Mouse (Mus musculus): ENCODE results near the gene Serpini1. TPM values are rescaled to one million over a fixed set of nuclear protein-coding genes. Genes with fewer than 3 reads are reported as not detected.
"Not testable (repeated sequence)": the region's sequence is repeated elsewhere in the genome, so short reads cannot be mapped to it uniquely, and the experiment has no call there.

Gene Serpini1
- polyA plus RNA-seq, 1 experiment = 0.72 TPM

DNA sequence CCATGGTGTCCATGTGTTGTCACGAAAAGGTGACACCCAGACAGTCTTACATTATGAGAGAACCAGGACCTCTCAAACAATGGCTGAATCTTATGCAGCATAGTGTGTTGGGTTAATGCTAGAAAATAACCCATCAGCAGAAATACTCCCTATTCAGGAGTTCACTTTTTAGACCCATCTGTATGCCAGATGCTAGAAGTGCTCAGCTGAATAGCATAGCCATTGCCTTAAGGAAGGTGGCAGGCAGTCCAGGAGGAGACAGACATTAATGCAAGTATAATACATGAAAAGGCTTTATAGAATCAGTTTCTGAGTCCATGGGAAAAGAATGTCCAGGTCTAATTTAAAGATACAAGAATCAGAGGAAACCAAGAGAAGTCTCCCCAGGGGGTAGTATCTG is 75.9 kb downstream of the Serpini1 start:
- Histone ChIP-seq H3K4me3 (ENCODE audit: extremely low read depth, insufficient read depth, insufficient read length) (no peak overlapping the region), H3K4me1 (ENCODE audit: control insufficient read depth, insufficient read depth, insufficient read length) (peaks cover 9% of the 10 kb centered on the region; the same call in 1 of the 2 replicates), H3K27ac (ENCODE audit: insufficient read depth, low read length) (no peak overlapping the region), H3K27me3 (ENCODE audit: control insufficient read depth, insufficient read depth, low read length) (no peaks in the 10 kb centered on the region), H3K36me3 (ENCODE audit: control insufficient read depth, insufficient read depth, low read length) (no peaks in the 10 kb centered on the region)
- TF ChIP-seq POLR2A (IDR thresholded peaks at IDR 0.05; ENCODE audit: low read depth, low read length) (no peak), CTCF (IDR thresholded peaks at IDR 0.05; ENCODE audit: extremely low read depth, insufficient read depth, insufficient read length, insufficient replicate concordance) (no peak)
- no peak for DNase-seq (ENCODE audit: low read depth in 1 of 2, low spot score in 2 of 2)
- WGBS = 83% methylated on average over 1 of the region's 1 CpGs

DNA sequence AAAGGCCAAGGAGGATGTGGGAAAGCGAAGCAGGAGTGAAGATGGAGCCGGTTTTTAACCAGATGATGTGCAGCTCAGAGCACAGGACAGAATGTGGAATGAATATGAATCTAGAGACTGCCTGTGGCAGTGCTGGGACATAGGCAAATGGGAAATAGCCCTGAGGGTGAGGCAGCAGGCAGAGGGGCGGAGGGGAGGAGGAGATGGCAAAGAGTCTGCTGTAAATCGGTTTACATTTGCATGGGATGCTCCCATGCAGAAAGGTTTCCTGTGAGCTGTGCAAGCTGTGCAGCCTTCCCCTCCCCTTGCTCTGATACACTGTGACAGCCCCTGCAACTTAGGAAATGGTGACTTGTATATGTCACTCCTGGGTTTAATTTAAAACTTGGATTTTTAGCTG is 76.3 kb downstream of the Serpini1 start:
- 36% methylated on average over 4 of the region's 4 CpGs for WGBS
- Histone ChIP-seq H3K4me3 (ENCODE audit: extremely low read depth, insufficient read depth, insufficient read length) (no peak overlapping the region), H3K27me3 (ENCODE audit: control insufficient read depth, insufficient read depth, low read length) (no peaks in the 10 kb centered on the region), H3K27ac (ENCODE audit: insufficient read depth, low read length) (no peak overlapping the region), H3K4me1 (ENCODE audit: control insufficient read depth, insufficient read depth, insufficient read length) (peaks cover 9% of the 10 kb centered on the region; the same call in 1 of the 2 replicates), H3K36me3 (ENCODE audit: control insufficient read depth, insufficient read depth, low read length) (no peaks in the 10 kb centered on the region)
- TF ChIP-seq POLR2A (IDR thresholded peaks at IDR 0.05; ENCODE audit: low read depth, low read length) (no peak), CTCF (IDR thresholded peaks at IDR 0.05; ENCODE audit: extremely low read depth, insufficient read depth, insufficient read length, insufficient replicate concordance) (no peak)
- DNase-seq (ENCODE audit: low read depth in 1 of 2, low spot score in 2 of 2) = peak; percentile 11 to 48

GRCm38 (mm10) chr3:75635648-75636047 is 78.3 kb downstream of the Serpini1 start:
- H3K4me3 ChIP-seq (ENCODE audit: extremely low read depth, insufficient read depth, insufficient read length) = no peak overlapping the region
- no peaks in the 10 kb centered on the region for H3K36me3 ChIP-seq (ENCODE audit: control insufficient read depth, insufficient read depth, low read length)
- H3K27ac ChIP-seq (ENCODE audit: insufficient read depth, low read length) = no peak overlapping the region
- TF ChIP-seq POLR2A (IDR thresholded peaks at IDR 0.05; ENCODE audit: low read depth, low read length) = no peak
- TF ChIP-seq CTCF (IDR thresholded peaks at IDR 0.05; ENCODE audit: extremely low read depth, insufficient read depth, insufficient read length, insufficient replicate concordance) = no peak
- H3K4me1 ChIP-seq (ENCODE audit: control insufficient read depth, insufficient read depth, insufficient read length) = peaks cover 9% of the 10 kb centered on the region; the same call in 1 of the 2 replicates
- no peak for DNase-seq (ENCODE audit: low read depth in 1 of 2, low spot score in 2 of 2)
- H3K27me3 ChIP-seq (ENCODE audit: control insufficient read depth, insufficient read depth, low read length) = no peaks in the 10 kb centered on the region
- WGBS = 87% methylated on average over 1 of the region's 1 CpGs

- no peaks in the 10 kb centered on the region for H3K36me3 ChIP-seq (ENCODE audit: control insufficient read depth, insufficient read depth, low read length)
- 72% methylated on average over 1 of the region's 1 CpGs for WGBS
- no peaks in the 10 kb centered on the region for H3K4me1 ChIP-seq (ENCODE audit: control insufficient read depth, insufficient read depth, insufficient read length)
- H3K27ac ChIP-seq (ENCODE audit: insufficient read depth, low read length) = no peak overlapping the region
- DNase-seq (ENCODE audit: low read depth in 1 of 2, low spot score in 2 of 2) = no peak
- H3K4me3 ChIP-seq (ENCODE audit: extremely low read depth, insufficient read depth, insufficient read length) = no peak overlapping the region
- H3K27me3 ChIP-seq (ENCODE audit: control insufficient read depth, insufficient read depth, low read length) = no peaks in the 10 kb centered on the region
- no peak for TF ChIP-seq CTCF (IDR thresholded peaks at IDR 0.05; ENCODE audit: extremely low read depth, insufficient read depth, insufficient read length, insufficient replicate concordance)
- no peak for TF ChIP-seq POLR2A (IDR thresholded peaks at IDR 0.05; ENCODE audit: low read depth, low read length)
These were observed 82.2 kb downstream of the Serpini1 start for GRCm38 (mm10) chr3:75639546-75639945.

- H3K4me3 ChIP-seq (ENCODE audit: extremely low read depth, insufficient read depth, insufficient read length) = no peak overlapping the region
- H3K36me3 ChIP-seq (ENCODE audit: control insufficient read depth, insufficient read depth, low read length) = no peaks in the 10 kb centered on the region
- H3K4me1 ChIP-seq (ENCODE audit: control insufficient read depth, insufficient read depth, insufficient read length) = no peaks in the 10 kb centered on the region; the same call in 1 of the 2 replicates
- TF ChIP-seq POLR2A (IDR thresholded peaks at IDR 0.05; ENCODE audit: low read depth, low read length) = no peak
- DNase-seq (ENCODE audit: low read depth in 1 of 2, low spot score in 2 of 2) = no peak
- no peak overlapping the region for H3K27ac ChIP-seq (ENCODE audit: insufficient read depth, low read length)
- H3K27me3 ChIP-seq (ENCODE audit: control insufficient read depth, insufficient read depth, low read length) = no peaks in the 10 kb centered on the region
These were observed 90.2 kb downstream of the Serpini1 start for GRCm38 (mm10) chr3:75647542-75647941.

GRCm38 (mm10) chr3:75648226-75648625 is 90.9 kb downstream of the Serpini1 start:
- no peaks in the 10 kb centered on the region for H3K27me3 ChIP-seq (ENCODE audit: control insufficient read depth, insufficient read depth, low read length)
- H3K4me1 ChIP-seq (ENCODE audit: control insufficient read depth, insufficient read depth, insufficient read length) = no peaks in the 10 kb centered on the region; the same call in 1 of the 2 replicates
- no peak overlapping the region for H3K4me3 ChIP-seq (ENCODE audit: extremely low read depth, insufficient read depth, insufficient read length)
- no peak overlapping the region for H3K27ac ChIP-seq (ENCODE audit: insufficient read depth, low read length)
- H3K36me3 ChIP-seq (ENCODE audit: control insufficient read depth, insufficient read depth, low read length) = no peaks in the 10 kb centered on the region
- no peak for TF ChIP-seq CTCF (IDR thresholded peaks at IDR 0.05; ENCODE audit: extremely low read depth, insufficient read depth, insufficient read length, insufficient replicate concordance)
- TF ChIP-seq POLR2A (IDR thresholded peaks at IDR 0.05; ENCODE audit: low read depth, low read length) = no peak
- no peak for DNase-seq (ENCODE audit: low read depth in 1 of 2, low spot score in 2 of 2)
- WGBS = 84% methylated on average over 1 of the region's 1 CpGs

- H3K27me3 ChIP-seq (ENCODE audit: control insufficient read depth, insufficient read depth, low read length); DNase-seq (ENCODE audit: low read depth in 1 of 2, low spot score in 2 of 2); H3K36me3 ChIP-seq (ENCODE audit: control insufficient read depth, insufficient read depth, low read length); H3K4me1 ChIP-seq (ENCODE audit: control insufficient read depth, insufficient read depth, insufficient read length); H3K4me3 ChIP-seq (ENCODE audit: extremely low read depth, insufficient read depth, insufficient read length); H3K27ac ChIP-seq (ENCODE audit: insufficient read depth, low read length): not testable (repeated sequence)
- WGBS = 80% methylated on average over 4 of the region's 4 CpGs
These were observed 93.2 kb downstream of the Serpini1 start for GRCm38 (mm10) chr3:75650416-75651154.
